Mouse (Mus musculus) testis, postnatal 14 days (tissue): Measurements from ENCODE around the gene Krit1.
A peak's percentile ranks its signal among the peaks of the same experiment; 100 is the strongest.
"Not testable (repeated sequence)": the region's sequence is repeated elsewhere in the genome, so short reads cannot be mapped to it uniquely, and the experiment has no call there.

Experiments used
- DNase-seq: peaks from one replicate; pipeline ENCODE4 v3.0.0; 2021; ENCODE audit warnings: low spot score

Gene Krit1

DNA sequence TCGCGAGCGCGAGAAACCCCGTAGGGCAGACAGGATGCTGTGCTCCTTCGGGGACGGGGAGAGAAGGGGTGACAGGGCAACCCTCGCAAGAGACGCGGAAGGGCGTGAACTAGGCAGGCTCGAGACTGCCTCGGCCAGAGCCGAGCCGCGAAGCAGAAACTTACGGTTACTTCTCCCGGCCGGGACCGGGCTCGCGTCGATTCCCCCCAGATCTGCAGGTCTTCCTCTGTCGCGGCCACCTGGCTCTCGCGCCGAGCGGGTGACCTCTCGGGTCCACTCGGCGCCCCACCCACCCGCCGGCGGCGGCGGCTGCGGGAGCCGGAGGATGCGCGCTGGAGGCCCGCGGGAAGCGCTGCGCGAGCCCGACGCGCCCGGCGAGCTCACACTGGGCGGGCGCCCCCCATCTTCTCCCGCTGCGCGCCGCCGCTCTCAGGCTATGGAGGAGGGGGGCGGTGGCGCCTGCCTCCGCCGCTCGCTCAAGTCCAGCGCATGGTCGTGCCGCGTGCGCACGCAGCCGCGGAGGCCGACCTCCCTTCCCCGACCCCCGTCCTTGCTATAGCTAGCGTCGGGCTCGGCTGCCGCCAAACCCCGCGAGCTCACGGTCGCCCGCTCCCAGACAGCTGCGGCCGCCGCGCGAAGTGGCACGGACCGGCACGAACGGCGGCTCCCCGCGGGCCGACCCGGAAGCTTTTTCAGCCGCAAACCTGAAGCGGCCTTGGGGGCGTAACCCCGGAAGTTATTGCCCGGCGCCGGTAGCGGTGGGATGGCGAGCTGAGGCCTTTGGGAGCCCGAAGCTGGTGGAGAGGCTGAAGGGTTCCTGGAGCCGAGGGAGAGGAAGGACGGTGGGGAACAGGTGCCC lies at the start of gene Krit1, which contains the start of gene Ankib1:
Krit1 (plus strand) TSS at position 752 of the 859 bp plus-strand sequence.
Ankib1 (minus strand) TSS at position 493 of the 859 bp plus-strand sequence.
- DNase-seq, result peak; percentile 92

DNA sequence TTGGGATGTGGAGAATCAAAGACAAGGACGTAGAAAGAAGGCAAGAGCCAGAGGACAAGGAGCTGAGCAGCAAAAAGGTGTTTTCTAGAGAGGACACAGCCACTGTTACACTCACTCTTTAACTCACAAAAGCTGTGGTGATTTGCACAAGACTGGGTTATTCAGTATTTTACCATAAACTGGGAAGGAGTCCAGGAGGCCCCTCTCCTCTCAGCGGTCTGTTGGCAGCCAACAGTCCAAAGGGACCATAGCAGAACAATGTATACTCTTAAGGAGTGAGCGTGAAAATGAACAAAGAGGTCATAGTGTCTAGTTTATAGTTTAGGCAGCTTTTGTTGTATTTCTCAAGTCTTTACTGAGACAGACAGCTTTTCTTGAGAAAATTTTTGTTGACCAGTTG lies 31.5 kb upstream of the Krit1 start:
- no peak for DNase-seq

DNA sequence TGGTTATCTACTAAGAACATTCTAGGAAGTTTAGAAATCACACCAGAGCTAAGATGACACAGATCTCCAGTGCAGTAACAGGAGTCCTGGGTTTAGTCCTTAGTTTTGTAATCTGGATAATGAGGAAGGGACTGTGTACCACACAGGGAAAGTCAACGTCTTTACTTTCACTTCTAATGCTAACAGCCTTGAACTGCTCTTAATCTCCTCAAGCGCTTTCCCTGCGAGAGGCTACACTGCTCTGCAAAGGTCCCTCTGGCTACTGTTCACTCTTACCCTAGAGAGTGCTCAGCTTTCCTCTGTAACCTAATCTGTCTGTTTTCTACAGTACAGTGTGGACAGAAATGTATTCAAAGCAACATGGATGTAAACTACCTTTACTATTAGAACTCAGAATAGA lies 31.0 kb upstream of the Krit1 start:
- no peak for DNase-seq

DNA sequence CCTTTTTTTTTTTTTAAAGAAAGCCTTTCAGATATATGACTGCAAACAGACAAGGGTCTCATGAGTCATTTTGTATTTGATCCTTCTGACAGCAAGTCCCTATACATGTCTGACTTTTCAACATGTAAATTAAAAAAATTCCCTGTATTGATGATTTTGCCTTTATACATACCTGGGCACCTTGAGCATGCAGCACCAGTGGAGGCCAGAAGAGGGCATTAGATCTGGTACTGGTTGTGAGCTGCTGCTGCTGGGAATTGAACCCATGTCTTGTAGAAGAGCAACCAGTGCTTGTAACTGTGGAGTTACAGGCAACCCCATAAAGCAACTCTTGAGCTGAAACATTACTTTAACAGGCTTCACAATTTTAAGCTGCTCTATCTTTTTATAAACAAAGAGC lies 20.3 kb upstream of the Krit1 start:
- no peak for DNase-seq

DNA sequence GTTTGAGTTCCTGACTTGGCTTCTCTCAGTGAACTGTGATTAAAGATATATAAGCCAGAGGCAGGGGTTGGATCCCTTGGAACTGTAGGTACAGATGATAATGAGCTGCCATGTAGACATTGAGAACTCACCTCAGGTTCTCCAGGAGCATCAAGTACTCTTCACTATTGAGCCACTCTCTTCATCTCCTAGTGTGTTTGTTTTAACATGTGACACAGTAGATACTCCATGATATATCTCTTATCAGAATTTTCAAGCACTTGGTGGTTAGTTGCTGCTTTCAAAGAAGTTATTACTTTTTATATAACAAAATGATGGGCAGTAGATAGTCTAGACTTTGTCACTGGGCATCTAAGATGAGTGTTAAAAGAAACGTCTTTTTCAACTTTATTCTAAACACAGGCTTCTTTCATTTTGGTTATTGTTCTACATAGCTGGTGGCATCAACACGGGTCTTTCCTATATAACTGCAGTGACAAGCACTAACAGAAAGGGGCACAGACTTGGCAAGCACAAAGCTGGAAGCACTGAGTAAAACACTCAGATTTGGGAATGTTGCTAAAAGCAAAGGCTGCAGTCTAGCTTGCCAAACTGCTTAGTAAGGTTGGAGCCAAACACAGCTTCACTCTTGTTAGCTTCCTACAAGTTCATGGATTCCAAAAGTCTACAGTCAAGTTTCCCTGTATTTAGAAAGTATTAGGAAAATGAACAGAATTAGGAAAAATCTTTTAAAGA lies 18.9 kb upstream of the Krit1 start:
- no peak for DNase-seq

DNA sequence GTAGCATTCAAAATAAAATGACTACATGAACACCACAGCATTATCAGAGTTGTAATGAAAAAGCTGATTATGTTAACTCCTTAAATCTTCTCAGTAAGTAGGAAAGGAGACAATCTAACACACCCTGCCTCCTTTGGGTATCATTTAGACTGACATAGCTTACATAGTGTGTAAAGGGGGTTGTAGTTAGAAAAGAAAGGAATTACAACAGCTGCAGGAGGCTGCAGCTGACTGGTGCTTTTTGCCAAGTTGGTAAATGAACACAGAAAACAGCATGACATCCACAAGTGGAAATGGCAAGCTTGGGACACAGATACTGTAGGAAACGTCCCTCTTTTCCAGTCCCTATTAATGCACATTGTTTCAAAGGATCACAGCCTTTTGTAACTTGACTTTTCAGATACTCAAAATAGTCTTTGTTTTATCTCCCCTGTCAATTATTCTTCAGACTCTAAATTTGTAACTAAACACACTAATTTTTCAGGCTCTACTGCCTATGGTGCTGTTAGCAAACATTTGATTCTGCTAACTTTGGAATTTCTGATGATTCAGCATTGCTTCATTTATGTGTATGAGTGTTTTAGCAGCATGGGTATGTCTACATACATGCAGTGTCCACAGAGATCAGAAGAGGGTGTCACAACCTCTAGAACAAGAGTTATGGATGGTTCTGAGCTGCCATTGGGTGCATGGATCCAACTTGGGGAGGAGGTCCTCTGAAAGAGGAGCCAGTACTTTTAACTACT lies 18.1 kb upstream of the Krit1 start:
- DNase-seq, result no peak

DNA sequence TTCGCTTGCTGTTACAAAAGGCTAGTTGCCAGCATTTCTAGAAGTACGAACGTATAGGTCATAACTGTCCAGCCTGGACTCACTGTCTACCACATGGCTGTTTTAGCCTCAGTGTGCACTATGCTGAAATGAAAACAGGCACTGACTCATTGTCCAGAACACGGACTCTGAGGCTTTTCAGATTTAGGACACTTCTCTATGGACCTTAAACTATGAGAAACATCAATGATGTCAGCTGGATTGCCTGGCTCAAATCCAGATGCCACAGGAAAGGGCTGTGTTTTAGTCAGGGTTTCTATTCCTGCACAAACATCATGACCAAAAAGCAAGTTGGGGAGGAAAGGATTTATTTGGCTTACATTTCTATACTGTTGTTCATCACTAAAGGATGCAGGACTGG lies 15.4 kb upstream of the Krit1 start:
- DNase-seq, result no peak

DNA sequence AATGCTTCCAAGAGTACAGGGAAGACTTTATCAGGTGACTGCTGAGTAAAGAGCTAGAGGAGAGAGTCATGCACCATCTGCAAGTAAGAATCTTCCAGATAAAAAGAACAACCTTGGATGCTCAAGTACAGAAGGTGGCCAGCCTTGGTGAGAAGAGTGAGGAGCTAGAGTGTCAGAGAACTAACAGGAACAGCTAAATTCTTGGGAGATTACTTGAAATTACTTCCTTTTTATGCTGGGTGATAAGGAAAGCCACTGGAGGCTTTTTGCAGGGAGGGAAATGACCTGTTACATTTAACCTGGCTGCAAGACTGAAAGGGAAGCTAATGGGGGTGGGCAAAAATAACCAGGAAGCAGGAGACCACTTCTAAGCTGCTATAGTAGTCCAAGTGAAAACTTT lies 11.9 kb upstream of the Krit1 start:
- no peak for DNase-seq

DNA sequence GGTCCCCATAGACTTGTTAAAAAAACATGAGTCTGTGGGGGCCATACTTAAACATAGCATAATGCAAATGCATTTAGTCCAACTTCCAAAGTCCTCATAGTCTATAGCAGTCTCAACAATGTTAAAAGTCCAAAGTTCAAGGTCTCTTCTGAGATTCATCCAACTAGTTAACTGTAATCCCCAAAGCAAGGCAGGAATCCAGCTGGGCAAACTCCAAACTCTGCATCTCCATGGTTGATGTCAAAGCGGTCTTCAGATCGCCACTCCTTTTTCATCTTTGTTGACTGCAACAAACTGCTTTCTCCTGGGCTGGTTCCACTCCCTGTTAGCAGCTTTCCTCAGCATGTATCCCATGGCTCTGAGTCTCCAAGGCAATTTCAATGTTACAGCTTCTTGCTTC lies 5.9 kb upstream of the Krit1 start:
- not testable (repeated sequence) for DNase-seq

DNA sequence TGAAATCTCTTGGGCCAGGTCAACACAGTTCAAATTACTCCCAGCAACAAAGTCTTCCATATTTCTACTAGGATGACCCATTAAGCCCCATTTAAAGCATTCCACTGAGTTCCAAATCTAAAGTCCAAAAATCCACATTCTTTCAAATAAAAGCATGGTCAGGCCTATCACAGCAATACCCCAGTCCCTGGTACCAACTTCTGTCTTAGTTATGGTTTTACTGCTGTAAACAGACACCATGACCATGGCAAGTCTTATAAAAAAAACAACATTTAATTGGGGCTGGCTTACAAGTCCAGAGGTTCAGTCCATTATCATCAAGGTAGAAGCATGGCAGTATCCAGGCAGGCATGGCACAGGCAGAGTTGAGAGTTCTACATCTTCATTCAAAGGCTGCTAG lies 4.3 kb upstream of the Krit1 start:
- not testable (repeated sequence) for DNase-seq

DNA sequence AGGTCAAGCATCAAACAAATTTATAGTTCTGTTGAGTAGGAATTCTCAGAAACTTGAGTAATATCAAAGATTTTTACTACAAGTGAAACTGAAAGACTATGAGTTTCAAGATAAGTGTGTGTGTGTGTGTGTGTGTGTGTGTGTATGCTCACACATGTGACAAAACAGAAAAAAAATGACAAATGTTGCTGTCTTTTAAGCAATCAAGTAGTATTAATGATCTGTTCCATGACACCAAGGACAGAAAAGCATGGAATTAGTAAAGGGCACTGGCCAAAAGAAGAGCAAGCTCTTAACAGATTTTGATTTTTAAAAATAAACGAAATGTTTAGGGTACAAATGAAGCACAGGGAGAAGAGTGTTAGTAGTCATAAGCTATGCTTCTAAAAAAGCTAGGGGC lies 2.9 kb upstream of the Krit1 start:
- no peak for DNase-seq

DNA sequence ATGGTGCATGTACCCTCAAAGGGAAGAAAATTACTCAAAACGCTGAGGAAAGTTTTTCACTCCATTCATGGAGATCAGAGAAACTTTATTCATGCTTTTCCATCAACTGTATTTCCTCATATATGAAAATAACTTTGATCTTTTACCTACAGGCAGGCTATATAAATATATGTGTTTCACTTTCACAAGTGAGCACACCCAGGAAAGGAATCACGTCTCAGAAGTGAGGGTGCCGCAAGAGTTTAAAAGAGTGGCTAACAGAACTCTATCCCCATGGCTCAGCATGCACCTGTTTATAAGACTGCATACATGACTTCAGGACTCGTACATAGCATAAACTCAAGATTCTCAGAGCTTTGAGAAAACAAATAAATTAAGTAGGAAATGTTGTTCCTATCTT lies 2.1 kb upstream of the Krit1 start:
- DNase-seq, result no peak

DNA sequence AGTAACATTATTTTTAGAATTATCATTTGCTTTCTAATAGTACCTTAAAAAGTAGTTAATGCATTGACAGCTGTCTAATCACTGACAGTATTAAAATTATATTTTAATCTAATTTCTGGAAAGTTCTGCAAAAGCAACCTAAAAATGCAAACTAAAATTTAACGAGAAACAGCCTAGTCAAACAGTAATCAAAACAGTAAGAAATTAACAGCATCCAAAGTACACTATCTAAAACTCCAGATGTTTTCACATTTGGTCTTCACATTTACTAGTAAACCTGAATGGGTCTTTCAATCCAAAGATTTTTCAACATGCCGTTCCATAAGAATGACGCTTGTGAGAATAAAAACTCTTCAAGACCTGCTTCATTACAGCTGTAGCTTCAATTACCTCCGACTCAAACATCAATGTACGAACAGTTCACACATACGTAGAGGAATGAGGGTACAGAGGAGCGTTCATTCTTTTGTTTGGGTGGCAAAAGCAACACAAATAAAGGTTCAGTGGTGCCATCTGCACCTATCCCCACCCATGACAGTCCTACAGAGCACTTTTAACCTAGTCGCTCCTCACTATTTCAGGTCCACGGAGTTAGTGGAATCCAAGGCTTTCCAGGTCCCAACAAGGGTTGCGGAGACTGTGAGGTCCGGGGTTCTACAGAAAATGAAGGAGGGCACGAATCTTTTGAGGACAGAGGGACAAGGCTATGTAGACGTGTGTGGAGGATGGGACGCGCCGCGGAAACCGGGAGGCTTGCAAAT lies 1.1 kb upstream of the Krit1 start:
- no peak for DNase-seq

DNA sequence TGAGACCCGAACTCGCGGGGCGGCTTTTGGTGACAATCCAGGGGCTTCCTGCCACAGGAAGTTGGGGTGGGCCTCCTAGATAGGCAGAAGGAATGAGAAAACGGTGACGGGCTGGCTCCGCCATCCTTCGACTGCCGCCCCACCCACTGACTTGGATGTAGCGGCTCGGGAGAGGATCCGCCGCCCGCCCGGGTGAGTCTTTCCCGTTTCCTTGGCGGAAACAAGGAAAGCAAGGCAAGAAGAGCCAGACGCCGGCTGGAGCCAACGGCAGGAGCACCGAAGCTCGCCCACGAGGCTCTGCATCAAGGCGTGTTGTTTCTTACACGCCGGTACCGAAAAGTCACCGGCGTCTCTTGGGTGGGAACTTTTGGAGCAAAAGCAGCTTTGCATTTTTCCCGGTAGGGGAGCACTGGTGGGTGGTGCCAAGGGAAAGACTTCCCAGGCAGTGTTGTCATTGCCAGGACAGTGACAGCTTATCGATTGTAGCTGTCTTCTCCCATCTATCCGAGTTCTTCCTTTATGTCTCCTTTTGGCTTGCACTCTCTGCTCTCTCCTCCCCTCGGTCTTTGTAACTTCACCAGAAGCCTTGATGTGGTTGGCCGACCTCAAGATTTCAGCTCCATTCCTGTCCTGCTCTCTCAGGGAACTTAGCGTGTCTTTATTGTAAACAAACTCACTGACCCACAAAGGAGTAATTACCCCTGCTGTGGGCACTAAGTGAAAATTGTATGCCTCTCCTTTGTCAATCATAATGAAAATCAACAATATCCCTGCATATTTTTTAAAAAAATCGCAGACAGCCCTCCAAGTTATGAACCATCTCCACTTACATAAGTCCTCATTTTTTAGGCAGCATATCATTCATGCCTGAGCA lies 545 bp downstream of the Krit1 start:
- no peak for DNase-seq

DNA sequence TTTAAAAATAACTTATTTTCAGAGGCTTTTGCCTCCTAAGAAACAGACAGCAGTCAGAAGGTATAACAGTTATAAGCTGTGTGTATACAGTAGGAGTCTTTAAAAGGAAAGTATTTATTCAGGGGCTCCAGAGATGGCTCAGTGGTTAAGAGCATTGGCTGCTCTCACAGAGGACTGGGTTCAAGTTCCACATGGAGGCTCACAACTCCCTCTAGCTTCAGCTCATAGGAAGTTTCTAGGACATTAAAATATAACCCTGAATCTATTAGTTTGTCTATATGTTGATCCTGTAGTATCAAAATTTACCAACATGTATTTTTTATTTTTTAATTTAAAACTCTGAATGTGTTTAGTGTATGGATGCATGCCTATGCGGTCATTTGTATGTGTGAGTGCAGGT lies 5.5 kb downstream of the Krit1 start:
- no peak for DNase-seq

DNA sequence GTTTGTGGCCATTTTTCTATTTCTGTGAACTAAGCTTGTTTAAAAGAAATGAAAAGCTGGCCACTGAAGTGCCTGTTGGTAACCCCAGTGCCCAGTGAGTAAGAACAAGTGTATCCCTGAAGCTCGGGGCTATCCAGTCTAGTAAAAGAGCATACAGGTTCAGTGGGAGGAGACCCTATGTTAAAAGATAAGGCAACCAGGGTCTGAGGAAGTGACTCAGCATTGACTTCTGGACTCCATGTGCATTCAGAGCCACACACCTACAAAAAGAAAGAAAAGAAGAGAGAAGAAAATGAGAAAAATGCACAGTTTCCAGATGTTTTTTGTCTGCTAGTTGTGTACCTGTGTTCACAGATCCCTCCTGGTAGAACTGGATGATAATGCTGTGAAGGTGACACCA lies 31.1 kb downstream of the Krit1 start:
- no peak for DNase-seq

DNA sequence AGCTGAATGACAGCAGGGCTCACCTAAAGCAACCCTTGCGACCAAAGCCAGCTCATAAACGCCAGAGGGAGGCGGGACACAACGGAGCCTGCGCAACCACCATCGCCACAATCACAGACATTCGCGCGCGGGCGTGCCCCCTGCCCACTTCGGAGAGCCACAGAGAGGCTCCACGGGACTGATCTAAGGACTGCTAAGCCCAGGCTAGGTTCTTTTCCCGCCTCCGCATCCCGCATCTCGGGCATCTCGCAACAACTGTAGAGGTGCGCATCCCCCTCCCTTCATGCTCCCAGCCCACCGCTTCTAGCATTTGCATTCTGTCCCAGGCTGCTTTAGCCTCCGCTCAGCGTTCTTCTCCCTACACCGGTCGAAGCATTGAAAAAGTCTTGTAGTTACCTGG lies 42.0 kb downstream of the Krit1 start, which contains the start of gene Lrrd1:
Lrrd1 (plus strand) TSS at position 148 of the 400 bp plus-strand sequence.
- peak; percentile 22 for DNase-seq

DNA sequence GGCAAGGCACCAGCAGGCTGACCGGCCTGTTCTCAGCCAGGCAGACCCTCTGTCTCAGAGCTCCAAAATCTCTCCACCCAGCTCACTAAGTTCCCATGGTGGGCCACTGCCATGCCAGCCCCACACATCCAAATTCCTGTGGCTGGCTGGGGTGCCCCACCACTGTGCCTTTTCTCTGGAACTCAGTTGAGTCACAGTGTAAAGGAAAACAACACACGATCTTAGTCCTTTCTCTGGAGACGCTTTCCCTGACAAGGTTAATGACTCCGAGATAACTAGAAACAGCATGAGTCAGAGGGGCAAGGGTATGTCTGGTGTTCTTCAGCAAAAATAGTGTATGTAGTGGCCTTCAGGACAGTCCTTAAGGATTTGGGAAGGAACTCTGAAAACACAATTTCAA lies 67.2 kb downstream of the Krit1 start:
- DNase-seq, result no peak

DNA sequence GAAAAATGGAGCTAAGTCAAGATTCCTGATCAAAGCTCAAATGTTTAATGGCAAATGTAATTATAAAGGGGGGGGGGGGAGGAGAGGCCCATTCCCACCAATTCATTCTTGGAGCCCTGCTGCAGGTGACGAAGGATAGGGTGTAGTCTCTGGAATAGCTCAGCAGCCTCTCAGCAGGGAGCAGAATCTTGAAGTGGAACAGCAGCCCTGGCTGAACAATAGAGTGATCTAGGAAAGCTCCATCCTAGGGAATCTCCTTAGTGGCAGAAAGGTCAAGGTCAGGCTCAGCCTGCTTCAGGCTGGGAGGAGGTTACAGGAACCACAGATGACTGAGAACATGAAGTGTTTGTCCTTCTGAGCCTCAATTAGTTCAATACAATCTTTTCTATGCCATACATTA lies 69.4 kb downstream of the Krit1 start:
- no peak for DNase-seq

DNA sequence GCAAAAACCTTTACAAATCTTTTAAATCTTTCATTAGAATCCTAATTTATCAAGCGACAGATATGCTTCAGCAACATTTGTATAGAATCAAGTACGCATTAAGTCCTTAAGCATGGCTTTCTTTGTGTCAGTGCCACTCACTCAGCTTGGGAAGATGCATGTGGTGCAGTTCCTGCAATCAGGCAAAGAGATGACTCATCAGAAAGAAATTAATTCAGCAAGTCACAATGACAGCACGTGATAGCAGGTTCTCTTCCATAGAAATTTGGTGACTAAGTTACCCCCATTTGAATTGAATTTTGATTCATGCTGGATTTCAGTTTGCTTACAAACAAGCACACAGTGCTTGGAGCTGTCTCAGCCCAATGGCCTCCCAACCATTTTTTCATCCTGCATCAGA lies 70.5 kb downstream of the Krit1 start:
- no peak for DNase-seq

DNA sequence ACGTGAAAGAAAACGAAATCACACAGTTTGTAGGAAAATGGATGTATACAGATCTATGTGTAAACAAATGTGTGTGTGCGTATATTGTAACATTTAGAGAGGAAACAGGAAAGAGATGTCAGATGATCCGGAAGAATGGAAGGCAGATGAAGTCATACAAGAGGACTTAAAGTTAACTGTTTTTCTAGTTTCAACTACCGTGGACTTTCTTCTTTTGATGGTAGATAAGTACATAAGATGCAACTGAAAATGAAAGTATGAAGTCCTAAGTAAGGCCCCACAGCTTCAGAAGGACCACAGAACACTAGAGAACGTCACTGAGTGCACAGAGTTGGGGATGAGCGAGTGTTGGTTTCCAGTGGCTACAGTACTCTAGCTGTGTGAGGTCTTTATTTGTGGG lies 83.9 kb downstream of the Krit1 start:
- not testable (repeated sequence) for DNase-seq
